In the genomic region with DNA sequence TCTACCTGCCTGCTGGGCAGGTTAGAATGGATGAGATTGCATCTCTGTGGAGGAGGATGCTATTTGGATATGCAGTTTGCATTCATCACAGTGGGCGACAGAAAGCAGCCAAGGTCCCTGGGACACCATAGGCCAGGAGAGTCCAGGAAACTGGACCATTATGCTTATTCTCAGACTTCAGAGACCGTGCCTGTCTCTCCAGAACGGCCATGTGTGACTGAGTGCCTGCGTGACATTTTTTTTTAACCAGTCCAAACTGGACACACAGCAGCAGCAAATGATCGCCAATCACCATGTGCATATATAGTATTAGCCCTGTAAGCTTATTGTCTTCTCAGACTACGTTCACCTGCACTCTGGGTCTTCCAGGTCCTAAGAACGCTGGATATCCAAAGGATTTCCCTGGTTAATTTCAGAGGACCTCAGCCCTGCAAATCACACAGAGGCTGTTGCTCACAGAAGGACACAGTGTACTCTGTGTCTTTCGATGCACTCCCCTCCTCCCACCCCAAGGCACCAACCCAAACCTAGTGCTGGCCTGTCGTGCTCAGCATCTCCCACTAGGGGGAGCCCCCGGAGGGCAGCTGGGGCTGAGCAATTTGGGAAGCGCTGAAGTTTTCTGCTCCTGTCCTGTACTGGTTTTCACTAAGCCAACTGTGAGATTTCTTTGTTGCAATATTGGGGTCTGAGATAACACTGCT, we compare ENCODE assay signal across 8 mouse cellular contexts.
DNase-seq lines count a peak whose midpoint lies in the region; TF ChIP-seq lines count a peak whose summit lies in the region.

No protein-coding gene starts in this region.

- TF ChIP-seq POLR2A in MEL (IDR thresholded peaks at IDR 0.05; ENCODE audit: control insufficient read depth in 1 of 2, insufficient read depth in 1 of 2, low read depth in 1 of 2, low read length in 2 of 2, poor library complexity in 1 of 2), result no peak

- H3K27me3 ChIP-seq in MEL (ENCODE audit: control insufficient read depth in 1 of 2, insufficient read depth in 2 of 2, low read length in 2 of 2), result no peaks in the 10 kb centered on the region
- no peaks in the 10 kb centered on the region for H3K27me3 ChIP-seq in hindbrain, embryonic 10.5 days (ENCODE audit: insufficient read depth, poor library complexity, severe bottlenecking)

- H3K4me1 ChIP-seq in MEL (ENCODE audit: control insufficient read depth in 1 of 2, insufficient read depth in 2 of 2, low read length in 2 of 2), result no peaks in the 10 kb centered on the region
- peaks cover 32% of the 10 kb centered on the region for H3K4me1 ChIP-seq in hindbrain, embryonic 10.5 days (replicated peaks)

- no peak overlapping the region for H3K27ac ChIP-seq in MEL (ENCODE audit: control insufficient read depth, low read depth, low read length)
- H3K27ac ChIP-seq in hindbrain, embryonic 10.5 days, result peak overlapping the region; percentile 85

- H3K36me3 ChIP-seq in MEL (ENCODE audit: control insufficient read depth in 1 of 2, insufficient read depth in 2 of 2, low read length in 2 of 2), result no peaks in the 10 kb centered on the region
- H3K36me3 ChIP-seq in hindbrain, embryonic 10.5 days, result peaks cover 34% of the 10 kb centered on the region; the same call in 1 of the 2 replicates

- no peaks in the 10 kb centered on the region for H3K9me3 ChIP-seq in MEL (replicated peaks; ENCODE audit: insufficient read depth, low read length)
- no peaks in the 10 kb centered on the region for H3K9me3 ChIP-seq in hindbrain, embryonic 10.5 days

- 45% methylated on average over 11 of the region's 11 CpGs for WGBS in hindbrain, embryonic 10.5 days

- DNase-seq in MEL (ENCODE audit: low read depth, low spot score), result peak; percentile 9
- peak; percentile 71 to 75 for DNase-seq in cerebellum, adult 18-20 months
- DNase-seq in frontal cortex, adult 2 months (ENCODE audit: extremely low spot score in 1 of 2, low spot score in 1 of 2), result peak; percentile 75 to 96
- DNase-seq in hindbrain, embryonic 10.5 days (ENCODE audit: low spot score), result peak; percentile 88
- peak; percentile 89 for DNase-seq in layer of hippocampus, adult 9-11 months
- DNase-seq in lung, postnatal 14 days, result peak; percentile 90
- peak; percentile 36 for DNase-seq in retina, postnatal 7 days (ENCODE audit: low read depth, low spot score)
- DNase-seq in urinary bladder, postnatal 10 days (ENCODE audit: low spot score), result peak; percentile 76

- peak; percentile 8 for TF ChIP-seq RAD21 in MEL (IDR thresholded peaks at IDR 0.05; ENCODE audit: low read depth, low read length)

- H3K9ac ChIP-seq in MEL (ENCODE audit: control insufficient read depth, low read depth, low read length, poor library complexity, severe bottlenecking), result no peak overlapping the region

- no peaks in the 10 kb centered on the region for H3K79me2 ChIP-seq in MEL (ENCODE audit: control insufficient read depth, insufficient read depth, low read length, poor library complexity)

- peak; percentile 40 to 71 (median 42) for TF ChIP-seq CTCF in MEL (IDR thresholded peaks at IDR 0.05 in 2 of 3, conservative IDR thresholded peaks at IDR 0.05 in 1 of 3; ENCODE audit: control insufficient read depth in 1 of 3, insufficient read depth in 1 of 3, low read depth in 2 of 3, low read length in 3 of 3, poor library complexity in 1 of 3, severe bottlenecking in 1 of 3)

- no peak for TF ChIP-seq EP300 in MEL (IDR thresholded peaks at IDR 0.05; ENCODE audit: low read depth in 1 of 2, low read length in 2 of 2)

- H3K4me3 ChIP-seq in MEL (ENCODE audit: control insufficient read depth in 1 of 2, insufficient read depth in 1 of 2, low read depth in 2 of 2, low read length in 2 of 2), result no peak overlapping the region
- H3K4me3 ChIP-seq in hindbrain, embryonic 10.5 days, result no peak overlapping the region

TF ChIP-seq in MEL, 35 proteins besides CTCF, POLR2A, EP300 and RAD21:
- TF ChIP-seq POLR2AphosphoS2 (IDR thresholded peaks at IDR 0.05; ENCODE audit: low read length), result no peak
- no peak for TF ChIP-seq TAL1 (IDR thresholded peaks at IDR 0.05; ENCODE audit: low read length)
- TF ChIP-seq SMC3 (IDR thresholded peaks at IDR 0.05; ENCODE audit: low read depth, low read length), result peak; percentile 10; the same call in 1 of the 2 replicates

Comparison
In these comparisons a context has a peak if more than half of its experiments do, and no peak if none do; other contexts are left out.
1. DNase-seq: peak in every context shown above with its lines; median percentile 90 in lung, postnatal 14 days; 89 in layer of hippocampus, adult 9-11 months; 88 in hindbrain, embryonic 10.5 days; 86 in frontal cortex, adult 2 months; 76 in urinary bladder, postnatal 10 days; 73 in cerebellum, adult 18-20 months; 36 in retina, postnatal 7 days; 9 in MEL.